Mouse (Mus musculus) MEL (cell line): Measurements from ENCODE around the gene Sned1. TPM values are rescaled to one million over a fixed set of nuclear protein-coding genes. Genes with fewer than 3 reads are reported as not detected.

Experiments
- DNase-seq: peaks from one replicate; pipeline ENCODE4 v3.0.0; 2011; ENCODE audit warnings: low read depth, low spot score
- H3K27ac ChIP-seq: 2 replicates; pipeline ENCODE4 v1.5.1; 2012; ENCODE audit warnings: low read depth, mild to moderate bottlenecking, control low read depth, low read length, moderate library complexity; ENCODE audit not compliant: control insufficient read depth
- H3K27me3 ChIP-seq, 2 experiments: fragments of 150-350 bp in 1 of 2; sonication (generic) in 1 of 2; 2 replicates each; pipeline ENCODE4 v1.6.1; 2012; ENCODE audit warnings: low read length in 2 of 2, mild to moderate bottlenecking in 2 of 2, improper control_type of control experiment in 1 of 2, moderate library complexity in 1 of 2; ENCODE audit not compliant: insufficient read depth in 2 of 2, control insufficient read depth in 1 of 2
- H3K36me3 ChIP-seq, 2 experiments: 2 replicates each; pipeline ENCODE4 v1.6.1; 2012 to 2014; ENCODE audit warnings: low read length in 2 of 2, improper control_type of control experiment in 1 of 2, inconsistent platforms in 1 of 2, mild to moderate bottlenecking in 1 of 2; ENCODE audit not compliant: insufficient read depth in 2 of 2, control insufficient read depth in 1 of 2
- H3K4me1 ChIP-seq, 2 experiments: fragments of 150-350 bp in 1 of 2; sonication (generic) in 1 of 2; 2 replicates each; pipeline ENCODE4 v1.6.1; 2012; ENCODE audit warnings: low read length in 2 of 2, improper control_type of control experiment in 1 of 2, mild to moderate bottlenecking in 1 of 2; ENCODE audit not compliant: insufficient read depth in 2 of 2, control insufficient read depth in 1 of 2
- H3K4me3 ChIP-seq, 2 experiments: fragments of 150-350 bp in 1 of 2; sonication (generic) in 1 of 2; 2 replicates each; pipeline ENCODE4 v1.5.1; 2012; ENCODE audit warnings: low read depth in 2 of 2, low read length in 2 of 2, mild to moderate bottlenecking in 2 of 2, moderate library complexity in 2 of 2, control low read depth in 1 of 2, improper control_type of control experiment in 1 of 2; ENCODE audit not compliant: control insufficient read depth in 1 of 2, insufficient read depth in 1 of 2
- H3K79me2 ChIP-seq: 2 replicates; pipeline ENCODE4 v1.6.1; 2012; ENCODE audit warnings: mild to moderate bottlenecking, low read length, moderate library complexity; ENCODE audit not compliant: control insufficient read depth, poor library complexity, insufficient read depth
- H3K9ac ChIP-seq: 2 replicates; pipeline ENCODE4 v1.6.1; 2012; ENCODE audit warnings: low read depth, mild to moderate bottlenecking, control low read depth, low read length, moderate library complexity; ENCODE audit not compliant: control insufficient read depth, poor library complexity, severe bottlenecking
- H3K9me3 ChIP-seq: fragments of 150-350 bp; sonication (generic); replicated peaks from 2 replicates; pipeline ENCODE4 v1.6.1; 2012; ENCODE audit warnings: mild to moderate bottlenecking, low read length, improper control_type of control experiment, moderate library complexity; ENCODE audit not compliant: insufficient read depth
- BHLHE40 ChIP-seq: IDR thresholded peaks from 2 replicates; pipeline ENCODE4 v1.6.1; 2012; ENCODE audit warnings: low read depth, mild to moderate bottlenecking, inconsistent platforms, low read length, improper control_type of control experiment, borderline replicate concordance
- CTCF ChIP-seq, 3 experiments: IDR thresholded peaks in 2 of 3; conservative IDR thresholded peaks in 1 of 3; 2 replicates each; pipeline ENCODE4 v1.5.1; 2011 to 2012; ENCODE audit warnings: low read length in 3 of 3, low read depth in 2 of 3, mild to moderate bottlenecking in 2 of 3, improper control_type of control experiment in 1 of 3, inconsistent platforms in 1 of 3, mixed read lengths in 1 of 3, moderate library complexity in 1 of 3; ENCODE audit not compliant: control insufficient read depth in 1 of 3, insufficient read depth in 1 of 3, poor library complexity in 1 of 3, severe bottlenecking in 1 of 3
- ETS1 ChIP-seq: IDR thresholded peaks from 2 replicates; pipeline ENCODE4 v1.6.1; 2012; ENCODE audit warnings: low read depth, mild to moderate bottlenecking, inconsistent platforms, low read length, improper control_type of control experiment, moderate library complexity
- KAT2A ChIP-seq: conservative IDR thresholded peaks from 2 replicates; pipeline ENCODE4 v1.6.1; 2012; ENCODE audit warnings: low read depth, low read length, improper control_type of control experiment, inconsistent platforms
- MAX ChIP-seq: IDR thresholded peaks from 2 replicates; pipeline ENCODE4 v1.6.1; 2011; ENCODE audit warnings: low read length, improper control_type of control experiment
- MEF2A ChIP-seq: IDR thresholded peaks from 2 replicates; pipeline ENCODE4 v1.6.1; 2014; ENCODE audit warnings: low read depth, mild to moderate bottlenecking, inconsistent platforms, low read length, improper control_type of control experiment; ENCODE audit not compliant: poor library complexity, insufficient replicate concordance, severe bottlenecking; ENCODE audit errors: extremely low read depth
- MYB ChIP-seq: IDR thresholded peaks from 2 replicates; pipeline ENCODE4 v1.6.1; 2011; ENCODE audit warnings: mild to moderate bottlenecking, low read depth, low read length, improper control_type of control experiment
- MYC ChIP-seq: IDR thresholded peaks from 2 replicates; pipeline ENCODE4 v1.6.1; 2011; ENCODE audit warnings: low read depth, mild to moderate bottlenecking, low read length, improper control_type of control experiment, moderate library complexity
- NELFE ChIP-seq: IDR thresholded peaks from 2 replicates; pipeline ENCODE4 v1.6.1; 2011; ENCODE audit warnings: low read depth, low read length, improper control_type of control experiment
- NRF1 ChIP-seq: IDR thresholded peaks from 2 replicates; pipeline ENCODE4 v1.6.1; 2014; ENCODE audit warnings: low read depth, mild to moderate bottlenecking, inconsistent platforms, low read length, improper control_type of control experiment, moderate library complexity; ENCODE audit not compliant: poor library complexity, insufficient read depth, severe bottlenecking
- POLR2A ChIP-seq, 2 experiments: IDR thresholded peaks; 2 replicates each; pipeline ENCODE4 v1.6.1; 2011 to 2012; ENCODE audit warnings: low read length in 2 of 2, mild to moderate bottlenecking in 2 of 2, control low read depth in 1 of 2, improper control_type of control experiment in 1 of 2, low read depth in 1 of 2, moderate library complexity in 1 of 2; ENCODE audit not compliant: control insufficient read depth in 1 of 2, insufficient read depth in 1 of 2, poor library complexity in 1 of 2
- POLR2AphosphoS2 ChIP-seq: IDR thresholded peaks from 2 replicates; pipeline ENCODE4 v1.6.1; 2011; ENCODE audit warnings: low read length, improper control_type of control experiment
- RAD21 ChIP-seq: IDR thresholded peaks from 2 replicates; pipeline ENCODE4 v1.6.1; 2011; ENCODE audit warnings: mild to moderate bottlenecking, low read depth, low read length, improper control_type of control experiment
- RCOR1 ChIP-seq: IDR thresholded peaks from 2 replicates; pipeline ENCODE4 v1.6.1; 2012; ENCODE audit warnings: low read depth, mild to moderate bottlenecking, inconsistent platforms, low read length, improper control_type of control experiment
- SMC3 ChIP-seq: IDR thresholded peaks from 2 replicates; pipeline ENCODE4 v1.6.1; 2011; ENCODE audit warnings: low read depth, low read length, improper control_type of control experiment
- TCF12 ChIP-seq: IDR thresholded peaks from 2 replicates; pipeline ENCODE4 v1.6.1; 2014; ENCODE audit warnings: low read depth, mild to moderate bottlenecking, inconsistent platforms, low read length, improper control_type of control experiment, moderate library complexity
- USF2 ChIP-seq, 2 experiments: IDR thresholded peaks; 2 replicates each; pipeline ENCODE4 v1.6.1; 2011 to 2012; ENCODE audit warnings: improper control_type of control experiment in 2 of 2, low read length in 2 of 2, borderline replicate concordance in 1 of 2, inconsistent platforms in 1 of 2, low read depth in 1 of 2, mild to moderate bottlenecking in 1 of 2; ENCODE audit not compliant: insufficient read depth in 1 of 2
- ZC3H11A ChIP-seq: IDR thresholded peaks from 2 replicates; pipeline ENCODE4 v1.6.1; 2012; ENCODE audit warnings: low read depth, mild to moderate bottlenecking, inconsistent platforms, low read length, improper control_type of control experiment
- ZKSCAN1 ChIP-seq: IDR thresholded peaks from 2 replicates; pipeline ENCODE4 v1.6.1; 2012; ENCODE audit warnings: low read depth, mild to moderate bottlenecking, inconsistent platforms, low read length, improper control_type of control experiment, moderate library complexity
- ZMIZ1 ChIP-seq: IDR thresholded peaks from 2 replicates; pipeline ENCODE4 v1.6.1; 2012; ENCODE audit warnings: low read depth, mild to moderate bottlenecking, inconsistent platforms, low read length, improper control_type of control experiment, moderate library complexity
- polyA plus RNA-seq, 2 experiments: library from polyadenylated mRNA; stranded (reverse) in 1 of 2; unstranded in 1 of 2; fragments of >175 nt in 1 of 2; fragments of >200 nt in 1 of 2; gene quantifications; 2 replicates each; pipeline versions ENCODE4 v1.2.1 to v1.2.4; 2012; ENCODE audit warnings: low replicate concordance in 2 of 2, low read depth in 1 of 2; ENCODE audit not compliant: insufficient read length in 2 of 2, insufficient read depth in 1 of 2, missing spikeins in 1 of 2
- total RNA-seq: library from RNA; depleted of rRNA; stranded (reverse); fragments of 300-350 nt; gene quantifications from 2 replicates; pipeline ENCODE4 v1.2.3, GENCODE M21; 2012

Gene Sned1
- total and polyA plus RNA-seq, 3 experiments: 0.12 to 0.13 TPM; not detected in 1

DNA sequence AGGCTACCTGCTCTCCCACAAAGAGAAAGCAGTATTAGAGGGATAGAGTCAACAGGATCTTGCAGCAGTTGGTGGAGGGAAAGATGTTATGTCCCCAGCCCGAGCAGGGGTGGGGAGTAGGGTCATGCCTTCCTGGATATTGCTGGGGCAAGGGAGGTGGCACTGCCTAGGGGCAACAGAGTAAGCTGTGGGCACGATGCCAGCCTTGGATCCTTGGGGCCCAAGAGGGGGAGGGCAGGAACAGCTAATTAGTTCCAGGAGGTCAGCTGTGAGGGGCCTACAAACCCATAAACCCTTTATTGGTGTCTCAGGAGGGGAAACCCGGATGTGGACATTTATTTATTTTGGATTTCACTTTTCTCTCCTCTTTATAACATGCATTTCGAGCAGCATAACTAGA is 10.4 kb upstream of the Sned1 start:
- DNase-seq: no peak
- no peak overlapping the region for H3K9ac ChIP-seq
- H3K4me3 ChIP-seq: no peak overlapping the region
- no peaks in the 10 kb centered on the region for H3K9me3 ChIP-seq
- no peaks in the 10 kb centered on the region for H3K36me3 ChIP-seq
- H3K79me2 ChIP-seq: no peaks in the 10 kb centered on the region
- TF ChIP-seq MYB: no peak
- TF ChIP-seq KAT2A: no peak
- TF ChIP-seq TCF12: no peak
- TF ChIP-seq BHLHE40: no peak
- no peak for TF ChIP-seq USF2 (IDR thresholded peaks at IDR 0.05; ENCODE audit: borderline replicate concordance in 1 of 2, insufficient read depth in 1 of 2, low read depth in 1 of 2, low read length in 2 of 2)
- no peak for TF ChIP-seq POLR2A (IDR thresholded peaks at IDR 0.05; ENCODE audit: control insufficient read depth in 1 of 2, insufficient read depth in 1 of 2, low read depth in 1 of 2, low read length in 2 of 2, poor library complexity in 1 of 2)
- no peak for TF ChIP-seq SMC3
- no peak for TF ChIP-seq RCOR1
- TF ChIP-seq ZC3H11A: no peak
- no peak for TF ChIP-seq POLR2AphosphoS2
- TF ChIP-seq NELFE: no peak
- no peak for TF ChIP-seq CTCF (IDR thresholded peaks at IDR 0.05 in 2 of 3, conservative IDR thresholded peaks at IDR 0.05 in 1 of 3; ENCODE audit: control insufficient read depth in 1 of 3, insufficient read depth in 1 of 3, low read depth in 2 of 3, low read length in 3 of 3, poor library complexity in 1 of 3, severe bottlenecking in 1 of 3)
- TF ChIP-seq NRF1: no peak
- no peak for TF ChIP-seq MYC
- no peak for TF ChIP-seq MEF2A
- no peak for TF ChIP-seq ZKSCAN1
- TF ChIP-seq ETS1: no peak
- H3K4me1 ChIP-seq: no peaks in the 10 kb centered on the region
- H3K27ac ChIP-seq: no peak overlapping the region
- H3K27me3 ChIP-seq: no peaks in the 10 kb centered on the region

DNA sequence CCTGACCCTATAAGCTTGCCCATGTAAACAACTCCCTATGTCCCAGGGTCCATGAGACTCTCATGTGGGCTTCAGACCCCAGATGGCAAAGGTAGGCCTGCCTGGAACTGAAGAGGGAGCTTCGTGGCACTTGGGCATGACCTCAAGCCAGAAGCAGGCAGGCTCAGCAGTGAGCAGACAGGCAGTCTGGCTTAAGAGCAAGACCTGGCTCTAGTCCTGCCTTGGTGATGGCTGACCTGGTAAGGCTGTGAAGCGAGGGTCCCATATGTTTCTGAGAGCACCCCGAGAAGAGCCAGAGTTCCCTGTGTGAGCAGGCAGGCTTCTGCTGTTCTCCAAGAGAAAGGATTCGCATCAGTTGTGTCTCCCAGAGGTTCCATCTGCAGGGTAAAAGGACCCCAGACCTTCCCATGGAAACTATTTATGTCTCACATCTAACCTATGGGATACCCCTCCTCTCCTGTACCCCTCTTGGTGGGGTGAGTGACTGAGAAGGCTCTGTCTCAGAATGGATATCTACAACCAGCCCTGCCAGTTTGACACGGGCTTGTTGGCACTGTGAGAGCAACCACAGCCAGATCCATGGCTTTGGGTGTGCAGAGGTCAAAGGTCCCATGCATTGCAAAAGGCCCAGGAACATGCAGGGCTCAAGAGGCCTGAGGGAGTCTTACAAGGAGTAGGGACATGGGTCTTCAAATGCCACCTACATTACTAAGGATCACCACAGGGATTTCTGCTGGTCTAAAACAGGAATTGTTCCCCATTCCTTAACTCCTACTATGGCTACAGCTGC is 9.7 kb upstream of the Sned1 start:
- H3K27ac ChIP-seq: no peak overlapping the region
- H3K27me3 ChIP-seq: no peaks in the 10 kb centered on the region
- H3K9me3 ChIP-seq: no peaks in the 10 kb centered on the region
- no peak overlapping the region for H3K4me3 ChIP-seq
- TF ChIP-seq MEF2A (no peak), RAD21 (no peak), MAX (no peak), ZMIZ1 (no peak)
- TF ChIP-seq, all 39 proteins: peak for 0
- DNase-seq: no peak
- Histone ChIP-seq H3K4me1 (no peaks in the 10 kb centered on the region), H3K9ac (no peak overlapping the region), H3K79me2 (no peaks in the 10 kb centered on the region), H3K36me3 (no peaks in the 10 kb centered on the region)
